Mouse (Mus musculus): ENCODE results near the gene Zfyve27.

DNA sequence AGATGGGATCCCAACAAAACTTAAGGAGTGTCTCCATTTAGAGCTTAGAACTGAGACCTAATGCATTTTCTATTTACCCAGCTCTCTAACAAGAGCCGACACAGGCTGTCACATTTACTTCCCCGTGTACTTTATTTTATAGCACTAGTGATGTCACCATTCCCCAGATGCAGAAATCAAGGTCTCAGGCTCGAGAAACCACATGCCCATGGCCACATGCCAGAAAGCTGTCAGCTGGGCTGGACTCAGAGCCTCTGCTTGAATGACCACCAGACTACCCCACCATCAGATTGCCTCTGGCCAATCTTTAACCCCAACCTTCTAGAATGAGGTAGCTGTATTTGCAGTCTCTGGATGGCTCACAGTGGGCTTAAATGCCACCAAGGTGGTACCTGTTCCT, 79.7 kb downstream of the Zfyve27 start:
- no peak for TF ChIP-seq CTCF (IDR thresholded peaks at IDR 0.05; ENCODE audit: extremely low read depth, insufficient read length, insufficient replicate concordance, low read depth, low read length)
- no peak for TF ChIP-seq POLR2A (IDR thresholded peaks at IDR 0.05; ENCODE audit: low read depth, low read length)
